ENCODE assay signal across 15 mouse cellular contexts in the genomic region with DNA sequence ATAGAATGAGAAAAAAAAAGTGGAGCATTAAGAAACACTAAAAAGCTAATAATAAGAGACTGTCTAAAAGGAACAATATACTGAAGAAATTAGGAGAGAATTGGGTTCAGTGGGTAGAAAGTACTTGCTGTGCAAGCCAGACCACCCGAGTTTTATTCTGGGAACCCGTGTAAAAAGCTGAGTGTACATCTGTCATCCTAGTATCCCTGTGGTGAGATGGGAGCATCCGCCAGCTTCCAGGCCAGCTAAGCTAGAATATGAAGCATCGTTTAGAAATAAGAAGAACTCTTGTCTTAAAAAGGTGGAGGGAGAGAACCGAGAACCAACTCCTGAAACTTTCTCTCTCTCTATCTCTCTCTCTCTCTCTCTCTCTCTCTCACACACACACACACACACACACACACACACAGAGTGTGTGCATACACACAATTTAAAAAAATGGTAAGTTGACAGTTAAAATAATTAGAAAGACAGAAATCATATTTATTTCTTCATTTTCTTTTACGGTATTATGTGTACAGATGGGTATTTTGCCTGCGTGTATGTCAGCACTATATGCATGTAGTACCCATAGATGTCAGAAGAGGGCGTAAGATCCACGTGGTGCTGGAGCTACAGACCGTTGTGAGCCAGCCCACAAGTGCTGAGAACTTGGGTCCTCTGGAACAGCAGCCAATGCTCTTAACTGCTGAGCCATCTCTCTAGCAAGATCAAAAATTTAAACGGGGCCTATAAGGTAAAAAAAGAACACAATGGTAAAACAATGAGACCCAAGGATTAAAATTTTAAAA. TPM values are rescaled to one million over a fixed set of nuclear protein-coding genes. Genes with fewer than 3 reads are reported as not detected.
A peak's percentile ranks its signal among the peaks of the same experiment; 100 is the strongest.
DNase-seq lines count a peak whose midpoint lies in the region; TF ChIP-seq lines count a peak whose summit lies in the region.
"Had no signal": no experiment of that assay in that cellular context is flagged by ENCODE, and none has a peak within 500 bp of the region (broad histone marks: within the 10 kb centered on the region; RNA-seq: fewer than 3 reads in every experiment).

No protein-coding gene starts in this region.

- no peak for DNase-seq in kidney, adult 2 months
- no peak for DNase-seq in kidney, adult 8-10 months
- DNase-seq in testis, postnatal 14 days (ENCODE audit: low spot score), result no peak
- peak; percentile 46 for DNase-seq in WW6 (ENCODE audit: low read depth, low spot score)
- DNase-seq in embryo, embryonic 9.5 days (ENCODE audit: extremely low spot score), result no peak
- no peak for DNase-seq in ovary, adult 18-20 months (ENCODE audit: low spot score)
- DNase-seq: cerebellum, postnatal 36 days; gastrocnemius, postnatal 25 days; heart, postnatal 4 days; lung, postnatal 4 days had no signal

- H3K27ac ChIP-seq in kidney, adult 2 months (ENCODE audit: insufficient read depth, low read depth, low read length), result no peak overlapping the region
- H3K27ac ChIP-seq in testis, adult 2 months (ENCODE audit: control insufficient read depth, insufficient read depth, low read depth, low read length), result no peak overlapping the region
- H3K27ac ChIP-seq: liver, embryonic 13.5 days; midbrain, embryonic 12.5 days had no signal

- no peaks in the 10 kb centered on the region for H3K36me3 ChIP-seq in kidney, adult 2 months (ENCODE audit: control insufficient read depth, insufficient read depth, low read length)
- no peaks in the 10 kb centered on the region for H3K36me3 ChIP-seq in testis, adult 2 months (ENCODE audit: control insufficient read depth, insufficient read depth, low read length)
- H3K36me3 ChIP-seq: liver, embryonic 13.5 days; midbrain, embryonic 12.5 days had no signal

- H3K27me3 ChIP-seq in kidney, adult 2 months (replicated peaks; ENCODE audit: control insufficient read depth, insufficient read depth, low read length), result no peaks in the 10 kb centered on the region
- no peaks in the 10 kb centered on the region for H3K27me3 ChIP-seq in testis, adult 2 months (ENCODE audit: control insufficient read depth, insufficient read depth, low read length)
- H3K27me3 ChIP-seq: liver, embryonic 13.5 days; midbrain, embryonic 12.5 days had no signal

- no peak for TF ChIP-seq POLR2A in kidney, adult 2 months (IDR thresholded peaks at IDR 0.05; ENCODE audit: low read depth, low read length)
- TF ChIP-seq POLR2A in testis, adult 2 months (IDR thresholded peaks at IDR 0.05; ENCODE audit: control insufficient read depth, low read depth, low read length), result no peak

- H3K4me1 ChIP-seq in kidney, adult 2 months (ENCODE audit: control insufficient read depth, insufficient read depth, low read length), result peaks cover 4% of the 10 kb centered on the region; the same call in 1 of the 2 replicates
- H3K4me1 ChIP-seq in testis, adult 2 months (ENCODE audit: control insufficient read depth, insufficient read depth, low read length), result peaks cover 5% of the 10 kb centered on the region

- H3K4me3 ChIP-seq in kidney, adult 2 months (ENCODE audit: insufficient read depth, low read depth, low read length), result no peak overlapping the region
- H3K4me3 ChIP-seq in testis, adult 2 months (ENCODE audit: control insufficient read depth, low read depth, low read length), result no peak overlapping the region
- H3K4me3 ChIP-seq: liver, embryonic 13.5 days; midbrain, embryonic 12.5 days had no signal

- 69% methylated on average over 11 of the region's 11 CpGs for WGBS in kidney, adult 2 months

- TF ChIP-seq CTCF in kidney, adult 2 months (conservative IDR thresholded peaks at IDR 0.05; ENCODE audit: insufficient read depth, insufficient read length, low read depth, low read length), result 0 out of 2 replicates have a peak, but pooled peaks have one; percentile 16
- TF ChIP-seq CTCF in testis, adult 2 months (IDR thresholded peaks at IDR 0.05; ENCODE audit: control insufficient read depth, insufficient read depth, insufficient replicate concordance, low read depth, low read length), result peak; percentile 50; the same call in 1 of the 2 replicates

RNA-seq across cellular contexts. Expression of gene Dis3l2, which starts 4.1 kb away (rescaled TPM):
- 15.7 and 17.2 TPM in 2 replicates for polyA plus RNA-seq in kidney, adult 2 months (2012; rRNA removed)
- 27.5 and 29.4 TPM in 2 replicates for polyA plus RNA-seq in testis, adult 2 months (2012; rRNA removed)

RNA-seq across cellular contexts. Expression of gene Nppc, which starts 29.2 kb away (rescaled TPM):
- polyA plus RNA-seq in kidney, adult 2 months (2012; rRNA removed), result 0.08 and 0.09 TPM in 2 replicates
- polyA plus RNA-seq in testis, adult 2 months (2012; rRNA removed), result 0.23 and 0.26 TPM in 2 replicates
- polyA plus RNA-seq: activated CD4-positive, CD25-positive, alpha-beta regulatory T cell, adult 4 months; inflammation-experienced regulatory T-cells, adult 6 months; liver, embryonic 13.5 days had no signal
